Mouse (Mus musculus) ES-Bruce4 (cell line): ENCODE results near the gene Smg9. TPM values are rescaled to one million over a fixed set of nuclear protein-coding genes. Genes with fewer than 3 reads are reported as not detected.
"Not testable (repeated sequence)": the region's sequence is repeated elsewhere in the genome, so short reads cannot be mapped to it uniquely, and the experiment has no call there.

Experiments used
- H3K27ac ChIP-seq: 2 replicates; pipeline ENCODE4 v1.5.1; 2012; ENCODE audit warnings: low read length, inconsistent platforms; ENCODE audit not compliant: insufficient read depth
- H3K27me3 ChIP-seq: 2 replicates; pipeline ENCODE4 v1.6.1; 2012; ENCODE audit warnings: mild to moderate bottlenecking, low read length, inconsistent platforms; ENCODE audit not compliant: control insufficient read depth, poor library complexity, insufficient read depth, severe bottlenecking
- H3K36me3 ChIP-seq: 2 replicates; pipeline ENCODE4 v1.6.1; 2012; ENCODE audit warnings: inconsistent platforms, mild to moderate bottlenecking, low read length, moderate library complexity; ENCODE audit not compliant: control insufficient read depth, poor library complexity, insufficient read depth, severe bottlenecking
- H3K4me1 ChIP-seq: one replicate; pipeline ENCODE4 v1.8.1; 2011; ENCODE audit warnings: low read length; ENCODE audit not compliant: control insufficient read depth, insufficient read depth
- H3K4me3 ChIP-seq: 2 replicates; pipeline ENCODE4 v1.5.1; 2011; ENCODE audit warnings: low read depth, mild to moderate bottlenecking, low read length
- H3K9ac ChIP-seq: 2 replicates; pipeline ENCODE4 v1.6.1; 2012; ENCODE audit warnings: low read depth, mild to moderate bottlenecking, inconsistent platforms; ENCODE audit not compliant: poor library complexity, severe bottlenecking
- H3K9me3 ChIP-seq: replicated peaks from 2 replicates; pipeline ENCODE4 v1.6.1; 2012; ENCODE audit warnings: mild to moderate bottlenecking, low read length, inconsistent platforms; ENCODE audit not compliant: control insufficient read depth, poor library complexity, insufficient read depth, severe bottlenecking
- CTCF ChIP-seq: IDR thresholded peaks from one replicate; pipeline ENCODE4 v1.8.1; 2011; ENCODE audit warnings: low read depth, low read length
- EP300 ChIP-seq: IDR thresholded peaks from 2 replicates; pipeline ENCODE4 v1.6.1; 2011; ENCODE audit warnings: low read depth, low read length; ENCODE audit not compliant: insufficient read depth
- POLR2A ChIP-seq: IDR thresholded peaks from one replicate; pipeline ENCODE4 v1.8.1; 2011; ENCODE audit warnings: low read length; ENCODE audit not compliant: insufficient read depth
- polyA plus RNA-seq: library from polyadenylated mRNA; stranded (reverse); fragments of >200 nt; gene quantifications from 2 replicates; pipeline ENCODE4 v1.2.4, GENCODE M21; 2011; ENCODE audit warnings: low read depth; ENCODE audit not compliant: missing spikeins, insufficient read depth, insufficient read length

The Smg9 gene
- polyA plus RNA-seq, 1 experiment, result 25.5 TPM

GRCm38 (mm10) chr7:24391687-24392086 is 7.7 kb upstream of the Smg9 start:
- Histone ChIP-seq H3K9ac (no peak overlapping the region), H3K36me3 (no peaks in the 10 kb centered on the region), H3K4me1 (no peaks in the 10 kb centered on the region), H3K4me3 (no peak overlapping the region), H3K27me3 (no peaks in the 10 kb centered on the region), H3K27ac (no peak overlapping the region), H3K9me3 (no peaks in the 10 kb centered on the region)
- TF ChIP-seq EP300 (no peak), POLR2A (no peak), CTCF (no peak)

GRCm38 (mm10) chr7:24394054-24394453 is 5.4 kb upstream of the Smg9 start:
- H3K4me3 ChIP-seq, result no peak overlapping the region
- no peak overlapping the region for H3K27ac ChIP-seq
- no peaks in the 10 kb centered on the region for H3K36me3 ChIP-seq
- H3K9me3 ChIP-seq, result no peaks in the 10 kb centered on the region
- H3K4me1 ChIP-seq, result no peaks in the 10 kb centered on the region
- no peaks in the 10 kb centered on the region for H3K27me3 ChIP-seq
- TF ChIP-seq POLR2A (no peak), CTCF (no peak), EP300 (no peak)
- no peak overlapping the region for H3K9ac ChIP-seq

GRCm38 (mm10) chr7:24394475-24395161 is 4.8 kb upstream of the Smg9 start:
- no peaks in the 10 kb centered on the region for H3K36me3 ChIP-seq
- no peak overlapping the region for H3K27ac ChIP-seq
- H3K4me1 ChIP-seq, result no peaks in the 10 kb centered on the region
- H3K27me3 ChIP-seq, result no peaks in the 10 kb centered on the region
- H3K4me3 ChIP-seq, result no peak overlapping the region
- H3K9me3 ChIP-seq, result no peaks in the 10 kb centered on the region
- no peak for TF ChIP-seq CTCF
- TF ChIP-seq POLR2A, result no peak
- H3K9ac ChIP-seq, result no peak overlapping the region

- H3K36me3 ChIP-seq, result no peaks in the 10 kb centered on the region
- H3K9ac ChIP-seq, result no peak overlapping the region
- no peak overlapping the region for H3K4me3 ChIP-seq
- H3K27ac ChIP-seq, result no peak overlapping the region
- no peak for TF ChIP-seq POLR2A
- no peak for TF ChIP-seq CTCF
- TF ChIP-seq EP300, result no peak
- no peaks in the 10 kb centered on the region for H3K9me3 ChIP-seq
- no peaks in the 10 kb centered on the region for H3K27me3 ChIP-seq
- no peaks in the 10 kb centered on the region for H3K4me1 ChIP-seq
Measured at GRCm38 (mm10) chr7:24396832-24397231, 2.6 kb upstream of the Smg9 start.

- Histone ChIP-seq H3K36me3 (no peaks in the 10 kb centered on the region; the same call in 1 of the 2 replicates), H3K4me1 (no peaks in the 10 kb centered on the region), H3K27me3 (no peaks in the 10 kb centered on the region), H3K4me3 (peak overlapping the region; percentile 76), H3K27ac (no peak overlapping the region), H3K9me3 (no peaks in the 10 kb centered on the region), H3K9ac (peak overlapping the region; percentile 50)
- TF ChIP-seq CTCF, result no peak
- no peak for TF ChIP-seq EP300
- no peak for TF ChIP-seq POLR2A
Measured at GRCm38 (mm10) chr7:24398364-24398913, 980 bp upstream of the Smg9 start.

- Histone ChIP-seq H3K27me3 (no peaks in the 10 kb centered on the region), H3K27ac (peak overlapping the region; percentile 44; the same call in 1 of the 2 replicates)
- TF ChIP-seq EP300, result no peak
- TF ChIP-seq POLR2A, result no peak
- no peak for TF ChIP-seq CTCF
Measured at GRCm38 (mm10) chr7:24400082-24400452, 648 bp downstream of the Smg9 start.

GRCm38 (mm10) chr7:24400489-24400888 is 1.1 kb downstream of the Smg9 start:
- Histone ChIP-seq H3K4me3 (peak overlapping the region; percentile 38; the same call in 1 of the 2 replicates), H3K9ac (peak overlapping the region; percentile 58; the same call in 1 of the 2 replicates)
- not testable (repeated sequence) for H3K36me3 ChIP-seq, H3K27ac ChIP-seq, H3K9me3 ChIP-seq, H3K27me3 ChIP-seq, H3K4me1 ChIP-seq

More at GRCm38 (mm10) chr7:24400082-24400452, 648 bp downstream of the Smg9 start:
- peak overlapping the region; percentile 58 for H3K9ac ChIP-seq
- H3K36me3 ChIP-seq, result no peaks in the 10 kb centered on the region; the same call in 1 of the 2 replicates
- no peaks in the 10 kb centered on the region for H3K9me3 ChIP-seq
- no peaks in the 10 kb centered on the region for H3K4me1 ChIP-seq
- H3K4me3 ChIP-seq, result peak overlapping the region; percentile 90
